Mouse (Mus musculus) MEL (cell line): ENCODE measurements around the gene Wrb. TPM values are rescaled to one million over a fixed set of nuclear protein-coding genes. Genes with fewer than 3 reads are reported as not detected.

Experiments used
- DNase-seq: peaks from one replicate; pipeline ENCODE4 v3.0.0; 2011; ENCODE audit warnings: low read depth, low spot score
- H3K27ac ChIP-seq: 2 replicates; pipeline ENCODE4 v1.5.1; 2012; ENCODE audit warnings: low read depth, mild to moderate bottlenecking, control low read depth, low read length, moderate library complexity; ENCODE audit not compliant: control insufficient read depth
- H3K27me3 ChIP-seq, 2 experiments: fragments of 150-350 bp in 1 of 2; sonication (generic) in 1 of 2; 2 replicates each; pipeline ENCODE4 v1.6.1; 2012; ENCODE audit warnings: low read length in 2 of 2, mild to moderate bottlenecking in 2 of 2, improper control_type of control experiment in 1 of 2, moderate library complexity in 1 of 2; ENCODE audit not compliant: insufficient read depth in 2 of 2, control insufficient read depth in 1 of 2
- H3K36me3 ChIP-seq, 2 experiments: 2 replicates each; pipeline ENCODE4 v1.6.1; 2012 to 2014; ENCODE audit warnings: low read length in 2 of 2, improper control_type of control experiment in 1 of 2, inconsistent platforms in 1 of 2, mild to moderate bottlenecking in 1 of 2; ENCODE audit not compliant: insufficient read depth in 2 of 2, control insufficient read depth in 1 of 2
- H3K4me1 ChIP-seq, 2 experiments: fragments of 150-350 bp in 1 of 2; sonication (generic) in 1 of 2; 2 replicates each; pipeline ENCODE4 v1.6.1; 2012; ENCODE audit warnings: low read length in 2 of 2, improper control_type of control experiment in 1 of 2, mild to moderate bottlenecking in 1 of 2; ENCODE audit not compliant: insufficient read depth in 2 of 2, control insufficient read depth in 1 of 2
- H3K4me3 ChIP-seq, 2 experiments: fragments of 150-350 bp in 1 of 2; sonication (generic) in 1 of 2; 2 replicates each; pipeline ENCODE4 v1.5.1; 2012; ENCODE audit warnings: low read depth in 2 of 2, low read length in 2 of 2, mild to moderate bottlenecking in 2 of 2, moderate library complexity in 2 of 2, control low read depth in 1 of 2, improper control_type of control experiment in 1 of 2; ENCODE audit not compliant: control insufficient read depth in 1 of 2, insufficient read depth in 1 of 2
- H3K79me2 ChIP-seq: 2 replicates; pipeline ENCODE4 v1.6.1; 2012; ENCODE audit warnings: mild to moderate bottlenecking, low read length, moderate library complexity; ENCODE audit not compliant: control insufficient read depth, poor library complexity, insufficient read depth
- H3K9ac ChIP-seq: 2 replicates; pipeline ENCODE4 v1.6.1; 2012; ENCODE audit warnings: low read depth, mild to moderate bottlenecking, control low read depth, low read length, moderate library complexity; ENCODE audit not compliant: control insufficient read depth, poor library complexity, severe bottlenecking
- H3K9me3 ChIP-seq: fragments of 150-350 bp; sonication (generic); replicated peaks from 2 replicates; pipeline ENCODE4 v1.6.1; 2012; ENCODE audit warnings: mild to moderate bottlenecking, low read length, improper control_type of control experiment, moderate library complexity; ENCODE audit not compliant: insufficient read depth
- BHLHE40 ChIP-seq: IDR thresholded peaks from 2 replicates; pipeline ENCODE4 v1.6.1; 2012; ENCODE audit warnings: low read depth, mild to moderate bottlenecking, inconsistent platforms, low read length, improper control_type of control experiment, borderline replicate concordance
- CHD2 ChIP-seq: IDR thresholded peaks from 2 replicates; pipeline ENCODE4 v1.6.1; 2011; ENCODE audit warnings: low read length, improper control_type of control experiment
- CTCF ChIP-seq, 3 experiments: IDR thresholded peaks in 2 of 3; conservative IDR thresholded peaks in 1 of 3; 2 replicates each; pipeline ENCODE4 v1.5.1; 2011 to 2012; ENCODE audit warnings: low read length in 3 of 3, low read depth in 2 of 3, mild to moderate bottlenecking in 2 of 3, improper control_type of control experiment in 1 of 3, inconsistent platforms in 1 of 3, mixed read lengths in 1 of 3, moderate library complexity in 1 of 3; ENCODE audit not compliant: control insufficient read depth in 1 of 3, insufficient read depth in 1 of 3, poor library complexity in 1 of 3, severe bottlenecking in 1 of 3
- E2F4 ChIP-seq: IDR thresholded peaks from 2 replicates; pipeline ENCODE4 v1.6.1; 2011; ENCODE audit warnings: low read depth, low read length, improper control_type of control experiment, borderline replicate concordance
- ELF1 ChIP-seq: IDR thresholded peaks from 2 replicates; pipeline ENCODE4 v1.6.1; 2014; ENCODE audit warnings: low read depth, mild to moderate bottlenecking, inconsistent platforms, low read length, improper control_type of control experiment, moderate library complexity
- ETS1 ChIP-seq: IDR thresholded peaks from 2 replicates; pipeline ENCODE4 v1.6.1; 2012; ENCODE audit warnings: low read depth, mild to moderate bottlenecking, inconsistent platforms, low read length, improper control_type of control experiment, moderate library complexity
- MAFK ChIP-seq: IDR thresholded peaks from 2 replicates; pipeline ENCODE4 v1.6.1; 2011; ENCODE audit warnings: low read depth, mild to moderate bottlenecking, low read length, improper control_type of control experiment, borderline replicate concordance
- MAX ChIP-seq: IDR thresholded peaks from 2 replicates; pipeline ENCODE4 v1.6.1; 2011; ENCODE audit warnings: low read length, improper control_type of control experiment
- MEF2A ChIP-seq: IDR thresholded peaks from 2 replicates; pipeline ENCODE4 v1.6.1; 2014; ENCODE audit warnings: low read depth, mild to moderate bottlenecking, inconsistent platforms, low read length, improper control_type of control experiment; ENCODE audit not compliant: poor library complexity, insufficient replicate concordance, severe bottlenecking; ENCODE audit errors: extremely low read depth
- MYB ChIP-seq: IDR thresholded peaks from 2 replicates; pipeline ENCODE4 v1.6.1; 2011; ENCODE audit warnings: mild to moderate bottlenecking, low read depth, low read length, improper control_type of control experiment
- NELFE ChIP-seq: IDR thresholded peaks from 2 replicates; pipeline ENCODE4 v1.6.1; 2011; ENCODE audit warnings: low read depth, low read length, improper control_type of control experiment
- NRF1 ChIP-seq: IDR thresholded peaks from 2 replicates; pipeline ENCODE4 v1.6.1; 2014; ENCODE audit warnings: low read depth, mild to moderate bottlenecking, inconsistent platforms, low read length, improper control_type of control experiment, moderate library complexity; ENCODE audit not compliant: poor library complexity, insufficient read depth, severe bottlenecking
- POLR2A ChIP-seq, 2 experiments: IDR thresholded peaks; 2 replicates each; pipeline ENCODE4 v1.6.1; 2011 to 2012; ENCODE audit warnings: low read length in 2 of 2, mild to moderate bottlenecking in 2 of 2, control low read depth in 1 of 2, improper control_type of control experiment in 1 of 2, low read depth in 1 of 2, moderate library complexity in 1 of 2; ENCODE audit not compliant: control insufficient read depth in 1 of 2, insufficient read depth in 1 of 2, poor library complexity in 1 of 2
- POLR2AphosphoS5 ChIP-seq: IDR thresholded peaks from 2 replicates; pipeline ENCODE4 v1.6.1; 2012; ENCODE audit warnings: low read depth, borderline replicate concordance, mild to moderate bottlenecking, inconsistent platforms, low read length, moderate library complexity, mixed read lengths
- RAD21 ChIP-seq: IDR thresholded peaks from 2 replicates; pipeline ENCODE4 v1.6.1; 2011; ENCODE audit warnings: mild to moderate bottlenecking, low read depth, low read length, improper control_type of control experiment
- RCOR1 ChIP-seq: IDR thresholded peaks from 2 replicates; pipeline ENCODE4 v1.6.1; 2012; ENCODE audit warnings: low read depth, mild to moderate bottlenecking, inconsistent platforms, low read length, improper control_type of control experiment
- SIN3A ChIP-seq: IDR thresholded peaks from 2 replicates; pipeline ENCODE4 v1.6.1; 2012; ENCODE audit warnings: low read length, improper control_type of control experiment, inconsistent platforms
- TAL1 ChIP-seq: IDR thresholded peaks from 2 replicates; pipeline ENCODE4 v1.6.1; 2012; ENCODE audit warnings: mild to moderate bottlenecking, inconsistent platforms, low read length, moderate library complexity, mixed read lengths
- TBP ChIP-seq: IDR thresholded peaks from 2 replicates; pipeline ENCODE4 v1.8.0; 2011; ENCODE audit warnings: low read depth, low read length, improper control_type of control experiment
- UBTF ChIP-seq: IDR thresholded peaks from 2 replicates; pipeline ENCODE4 v1.6.1; 2012; ENCODE audit warnings: low read depth, mild to moderate bottlenecking, inconsistent platforms, low read length, improper control_type of control experiment, moderate library complexity, borderline replicate concordance; ENCODE audit not compliant: insufficient read depth
- USF1 ChIP-seq: IDR thresholded peaks from 2 replicates; pipeline ENCODE4 v1.6.1; 2014; ENCODE audit warnings: low read depth, mild to moderate bottlenecking, inconsistent platforms, low read length, improper control_type of control experiment, moderate library complexity
- ZKSCAN1 ChIP-seq: IDR thresholded peaks from 2 replicates; pipeline ENCODE4 v1.6.1; 2012; ENCODE audit warnings: low read depth, mild to moderate bottlenecking, inconsistent platforms, low read length, improper control_type of control experiment, moderate library complexity
- polyA plus RNA-seq, 2 experiments: library from polyadenylated mRNA; stranded (reverse) in 1 of 2; unstranded in 1 of 2; fragments of >175 nt in 1 of 2; fragments of >200 nt in 1 of 2; gene quantifications; 2 replicates each; pipeline versions ENCODE4 v1.2.1 to v1.2.4; 2012; ENCODE audit warnings: low replicate concordance in 2 of 2, low read depth in 1 of 2; ENCODE audit not compliant: insufficient read length in 2 of 2, insufficient read depth in 1 of 2, missing spikeins in 1 of 2
- total RNA-seq: library from RNA; depleted of rRNA; stranded (reverse); fragments of 300-350 nt; gene quantifications from 2 replicates; pipeline ENCODE4 v1.2.3, GENCODE M21; 2012

Wrb gene
- total and polyA plus RNA-seq, 3 experiments = 41.6 to 50.2 TPM; not detected in 1

GRCm38 (mm10) chr16:96109673-96110072, 35.5 kb upstream of the Wrb start:
- H3K79me2 ChIP-seq = no peaks in the 10 kb centered on the region
- DNase-seq = no peak
- H3K27me3 ChIP-seq = no peaks in the 10 kb centered on the region
- no peak overlapping the region for H3K4me3 ChIP-seq
- TF ChIP-seq RAD21 (no peak), USF1 (no peak), RCOR1 (no peak)
- TF ChIP-seq, all 39 proteins: peak for 0
- H3K9me3 ChIP-seq = no peaks in the 10 kb centered on the region
- no peaks in the 10 kb centered on the region for H3K36me3 ChIP-seq
- no peaks in the 10 kb centered on the region for H3K4me1 ChIP-seq
- H3K27ac ChIP-seq = no peak overlapping the region
- no peak overlapping the region for H3K9ac ChIP-seq

- no peak overlapping the region for H3K27ac ChIP-seq
- no peak overlapping the region for H3K9ac ChIP-seq
- no peaks in the 10 kb centered on the region for H3K27me3 ChIP-seq
- no peak overlapping the region for H3K4me3 ChIP-seq
- TF ChIP-seq USF1 (no peak), CTCF (IDR thresholded peaks at IDR 0.05 in 2 of 3, conservative IDR thresholded peaks at IDR 0.05 in 1 of 3; ENCODE audit: control insufficient read depth in 1 of 3, insufficient read depth in 1 of 3, low read depth in 2 of 3, low read length in 3 of 3, poor library complexity in 1 of 3, severe bottlenecking in 1 of 3) (no peak), E2F4 (no peak), ZKSCAN1 (no peak), ELF1 (no peak), TBP (no peak), TAL1 (no peak), BHLHE40 (no peak), SIN3A (no peak), MAX (no peak), NRF1 (no peak), POLR2AphosphoS5 (no peak), MYB (no peak), MAFK (no peak), ETS1 (no peak), UBTF (no peak), NELFE (no peak), MEF2A (no peak), CHD2 (no peak), POLR2A (IDR thresholded peaks at IDR 0.05; ENCODE audit: control insufficient read depth in 1 of 2, insufficient read depth in 1 of 2, low read depth in 1 of 2, low read length in 2 of 2, poor library complexity in 1 of 2) (no peak)
- TF ChIP-seq, all 39 proteins: peak for 0
- Histone ChIP-seq H3K9me3 (no peaks in the 10 kb centered on the region), H3K36me3 (no peaks in the 10 kb centered on the region), H3K79me2 (no peaks in the 10 kb centered on the region), H3K4me1 (no peaks in the 10 kb centered on the region)
- DNase-seq = no peak
Observed at GRCm38 (mm10) chr16:96110655-96111345, 34.4 kb upstream of the Wrb start.
